Mouse (Mus musculus) midbrain, embryonic 14.5 days (tissue): ENCODE measurements around the gene Ninj2. TPM values are rescaled to one million over a fixed set of nuclear protein-coding genes. Genes with fewer than 3 reads are reported as not detected.
A peak's percentile ranks its signal among the peaks of the same experiment; 100 is the strongest.

ENCODE experiments used
- ATAC-seq: fragments of 200-750 bp; cut with Nextera tagmentation; 2 replicates; pipeline ENCODE4 v1.8.0; 2017; ENCODE audit warnings: moderate number of reproducible peaks, moderate library complexity; ENCODE audit not compliant: low FRiP score, low TSS enrichment
- DNase-seq: peaks from one replicate; pipeline ENCODE4 v3.0.0-alpha.2; 2015
- H3K27ac ChIP-seq: fragments of 300-500 bp; sonication (generic); replicated peaks from 2 replicates; pipeline ENCODE4 v1.5.1; 2014; ENCODE audit warnings: mild to moderate bottlenecking, low read depth, low read length, moderate library complexity
- H3K27me3 ChIP-seq: fragments of 300-500 bp; sonication (generic); 2 replicates; pipeline ENCODE4 v1.6.1; 2014; ENCODE audit warnings: low read length, control low read depth, mixed read lengths; ENCODE audit not compliant: control insufficient read depth, insufficient read depth
- H3K36me3 ChIP-seq: fragments of 300-500 bp; sonication (generic); 2 replicates; pipeline ENCODE4 v1.6.1; 2014; ENCODE audit warnings: low read length, control low read depth; ENCODE audit not compliant: control insufficient read depth, insufficient read depth
- H3K4me1 ChIP-seq: fragments of 300-500 bp; sonication (generic); 2 replicates; pipeline ENCODE4 v1.6.1; 2014; ENCODE audit warnings: mild to moderate bottlenecking, antibody characterized with exemption, low read length, control low read depth; ENCODE audit not compliant: control insufficient read depth, insufficient read depth
- H3K4me2 ChIP-seq: fragments of 300-500 bp; sonication (generic); 2 replicates; pipeline ENCODE4 v1.6.1; 2014; ENCODE audit warnings: mild to moderate bottlenecking, low read length, moderate library complexity
- H3K4me3 ChIP-seq: fragments of 300-500 bp; sonication (generic); replicated peaks from 2 replicates; pipeline ENCODE4 v1.5.1; 2014; ENCODE audit warnings: low read depth, low read length
- H3K9ac ChIP-seq: fragments of 300-500 bp; sonication (generic); replicated peaks from 2 replicates; pipeline ENCODE4 v1.6.1; 2014; ENCODE audit warnings: mild to moderate bottlenecking, low read length, moderate library complexity
- H3K9me3 ChIP-seq: fragments of 300-500 bp; sonication (generic); 2 replicates; pipeline ENCODE4 v1.6.1; 2016; ENCODE audit warnings: low read length, control low read depth, mixed read lengths; ENCODE audit not compliant: control insufficient read depth
- WGBS: fragments of 180-500 bp; shearing (Covaris S2); extraction: QIAGEN DNeasy Blood & Tissue Kit; methylation state at CpG from one replicate; pipeline ENCODE4 v1.1.7; 2014; 5-methylcytosine and 5-hydroxymethylcytosine counted together
- polyA plus RNA-seq: library from polyadenylated mRNA; unstranded; fragments of >200 nt; fragmentation: Nextera tagmentation; extraction: Ambion mirVana; gene quantifications from 2 replicates; pipeline ENCODE4 v1.2.1, GENCODE M21; 2014

The Ninj2 gene
- polyA plus RNA-seq, 1 experiment from 2014 or later: not detected

DNA sequence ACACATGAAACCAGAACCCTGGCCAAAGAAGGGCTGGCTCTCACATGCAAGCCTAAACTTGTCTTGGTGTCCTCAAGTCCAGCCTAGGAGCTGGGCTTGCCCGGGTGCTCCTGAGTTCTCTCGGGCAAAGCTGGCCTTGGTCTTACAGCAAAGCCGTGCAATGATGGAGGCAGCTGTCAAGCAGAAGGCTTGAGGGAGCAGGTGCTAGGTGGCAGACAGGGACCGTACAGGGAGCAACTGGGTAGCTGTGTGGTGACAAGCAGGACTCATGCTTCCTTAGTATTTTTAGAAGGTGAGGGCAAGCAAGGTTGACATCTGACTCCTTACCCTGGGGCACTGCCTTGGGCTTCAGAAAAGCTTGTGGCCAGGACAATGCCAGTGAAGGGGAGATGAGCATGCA, 90.6 kb downstream of the Ninj2 start:
- no peaks in the 10 kb centered on the region for H3K27me3 ChIP-seq
- WGBS: 89% methylated on average over 4 of the region's 4 CpGs

DNA sequence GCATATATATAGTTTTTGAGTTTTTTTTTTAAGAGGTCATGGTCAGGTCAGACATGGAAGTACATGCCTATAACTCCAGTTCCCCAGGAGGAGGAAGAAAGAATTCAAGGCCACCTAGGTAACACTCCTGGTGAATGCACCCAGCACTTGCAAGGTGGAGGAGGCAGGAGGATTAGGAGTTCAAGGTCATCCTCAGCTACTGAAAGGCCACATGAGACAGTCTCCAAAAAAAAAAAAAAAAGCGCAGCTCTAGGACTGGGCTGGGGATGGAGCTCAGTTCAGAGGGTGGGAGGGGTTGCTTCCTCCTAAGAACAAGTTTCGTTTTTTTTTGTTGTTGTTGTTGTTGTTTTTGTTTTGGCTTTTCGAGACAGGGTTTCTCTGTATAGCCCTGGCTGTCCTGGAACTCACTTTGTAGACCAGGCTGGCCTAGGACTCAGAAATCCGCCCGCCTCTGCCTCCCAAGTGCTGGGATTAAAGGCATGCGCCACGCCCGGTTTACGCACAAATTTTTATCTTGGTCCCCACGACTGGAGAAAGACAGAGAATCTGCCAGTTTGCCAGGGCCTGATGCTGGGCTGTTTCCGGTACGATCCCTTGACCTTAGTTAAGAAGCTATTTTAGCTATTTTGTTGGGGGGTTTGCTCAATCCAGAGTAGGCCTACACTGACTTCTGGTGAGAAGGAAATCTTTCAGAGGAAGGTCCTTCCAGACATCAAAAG, 92.0 kb downstream of the Ninj2 start:
- Histone ChIP-seq H3K4me3 (no peak overlapping the region), H3K9ac (no peak overlapping the region), H3K9me3 (no peaks in the 10 kb centered on the region), H3K27ac (no peak overlapping the region), H3K27me3 (no peaks in the 10 kb centered on the region), H3K4me1 (peaks cover 8% of the 10 kb centered on the region; the same call in 1 of the 2 replicates), H3K4me2 (no peak overlapping the region), H3K36me3 (no peaks in the 10 kb centered on the region)
- WGBS: 89% methylated on average over 12 of the region's 12 CpGs
- no peak for ATAC-seq
- DNase-seq: no peak

More for the DNA sequence above, 90.6 kb downstream of the Ninj2 start:
- Histone ChIP-seq H3K4me3 (no peak overlapping the region), H3K27ac (no peak overlapping the region), H3K9me3 (no peaks in the 10 kb centered on the region), H3K4me2 (no peak overlapping the region), H3K4me1 (peaks cover 8% of the 10 kb centered on the region; the same call in 1 of the 2 replicates), H3K36me3 (no peaks in the 10 kb centered on the region), H3K9ac (no peak overlapping the region)
- no peak for DNase-seq
- ATAC-seq: no peak

GRCm38 (mm10) chr6:120185756-120186155, 92.6 kb downstream of the Ninj2 start:
- Histone ChIP-seq H3K9me3 (no peaks in the 10 kb centered on the region), H3K36me3 (no peaks in the 10 kb centered on the region), H3K4me2 (no peak overlapping the region), H3K27ac (no peak overlapping the region), H3K9ac (no peak overlapping the region), H3K4me1 (peaks cover 8% of the 10 kb centered on the region; the same call in 1 of the 2 replicates), H3K4me3 (no peak overlapping the region), H3K27me3 (no peaks in the 10 kb centered on the region)
- no peak for DNase-seq
- no peak for ATAC-seq
- 38% methylated on average over 7 of the region's 7 CpGs for WGBS

GRCm38 (mm10) chr6:120186594-120186993, 93.4 kb downstream of the Ninj2 start:
- 77% methylated on average over 3 of the region's 3 CpGs for WGBS
- Histone ChIP-seq H3K9me3 (no peaks in the 10 kb centered on the region), H3K4me1 (peaks cover 8% of the 10 kb centered on the region; the same call in 1 of the 2 replicates), H3K27ac (no peak overlapping the region), H3K4me3 (no peak overlapping the region), H3K36me3 (no peaks in the 10 kb centered on the region), H3K4me2 (no peak overlapping the region), H3K27me3 (no peaks in the 10 kb centered on the region), H3K9ac (no peak overlapping the region)
- no peak for DNase-seq
- no peak for ATAC-seq

DNA sequence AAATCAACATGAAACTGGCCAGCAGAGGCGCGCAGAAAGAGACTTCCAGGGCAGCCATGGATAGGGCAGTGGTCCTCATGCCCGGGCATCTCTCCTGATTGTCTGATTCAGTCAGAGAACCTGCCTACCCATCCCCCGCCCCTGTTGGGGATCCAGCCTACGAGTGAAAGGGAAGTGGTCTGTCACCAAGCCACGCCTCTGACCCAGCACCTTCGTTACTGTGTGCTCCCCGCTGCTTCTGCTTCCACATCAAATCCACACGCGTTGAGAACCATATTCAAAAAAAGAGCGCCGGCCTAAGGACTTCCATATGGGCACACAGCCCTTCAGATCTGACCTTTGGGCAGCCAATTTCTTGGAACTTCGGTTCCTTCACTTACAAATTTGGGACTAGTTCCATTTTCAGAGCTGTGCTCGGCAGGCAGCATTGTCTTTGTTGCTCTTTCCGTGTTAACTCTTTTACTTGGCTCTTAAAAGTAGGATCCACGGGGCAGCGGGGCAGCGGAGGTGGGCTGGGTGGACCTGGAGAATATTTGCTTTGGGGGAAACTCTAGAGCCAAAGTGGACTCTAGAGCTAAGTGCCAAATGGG, 94.5 kb downstream of the Ninj2 start:
- WGBS: 20% methylated on average over 18 of the region's 18 CpGs
- H3K9ac ChIP-seq: no peak overlapping the region
- H3K4me2 ChIP-seq: peak overlapping the region; percentile 18
- H3K9me3 ChIP-seq: no peaks in the 10 kb centered on the region
- H3K36me3 ChIP-seq: no peaks in the 10 kb centered on the region
- H3K4me1 ChIP-seq: peaks cover 8% of the 10 kb centered on the region; the same call in 1 of the 2 replicates
- ATAC-seq (no peak), DNase-seq (peak; percentile 33)
- H3K4me3 ChIP-seq: no peak overlapping the region
- no peaks in the 10 kb centered on the region for H3K27me3 ChIP-seq
- H3K27ac ChIP-seq: no peak overlapping the region

DNA sequence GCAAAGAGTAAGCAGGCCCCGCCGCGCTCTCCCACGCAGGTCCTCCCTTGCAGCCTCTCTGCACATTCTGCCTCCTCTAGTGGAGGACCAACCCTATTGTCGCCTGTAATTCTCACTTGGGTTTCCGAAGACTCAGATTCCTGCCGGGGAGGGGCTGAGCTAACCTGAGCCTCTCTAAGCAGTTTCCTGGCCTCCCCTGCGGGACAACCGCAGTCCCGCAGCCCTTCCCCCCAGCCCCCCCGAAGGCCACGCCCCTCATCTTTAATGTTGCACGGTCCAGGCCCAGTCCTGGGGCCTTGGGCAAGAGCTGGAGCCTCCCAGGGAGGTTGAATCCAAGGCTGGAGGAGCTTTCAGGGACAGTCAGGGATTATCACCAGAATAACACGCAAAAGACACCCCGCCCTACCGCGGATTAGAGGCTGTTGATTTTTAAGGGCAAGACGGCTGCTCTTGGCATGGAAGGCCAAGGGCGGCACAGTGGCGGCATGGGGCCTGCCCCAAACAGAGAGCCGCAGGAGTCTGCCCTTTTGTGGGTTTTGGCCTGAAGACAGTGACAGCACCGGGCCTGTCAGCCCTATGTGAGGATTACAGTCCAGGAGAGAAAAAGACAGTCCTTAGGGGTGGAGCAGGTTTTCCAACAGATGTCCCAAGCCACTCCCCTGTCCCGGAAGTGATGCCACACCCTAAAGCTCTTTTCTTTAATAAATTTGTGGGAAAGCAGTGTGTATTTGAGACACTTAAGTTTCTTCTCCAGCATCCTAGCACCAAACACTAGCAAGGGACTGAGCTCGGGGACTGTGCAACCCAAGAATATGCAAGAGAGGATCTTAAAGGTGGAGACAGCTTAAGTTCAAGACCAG, 95.5 kb downstream of the Ninj2 start:
- H3K4me3 ChIP-seq: no peak overlapping the region
- no peak for ATAC-seq
- H3K9ac ChIP-seq: no peak overlapping the region

DNA sequence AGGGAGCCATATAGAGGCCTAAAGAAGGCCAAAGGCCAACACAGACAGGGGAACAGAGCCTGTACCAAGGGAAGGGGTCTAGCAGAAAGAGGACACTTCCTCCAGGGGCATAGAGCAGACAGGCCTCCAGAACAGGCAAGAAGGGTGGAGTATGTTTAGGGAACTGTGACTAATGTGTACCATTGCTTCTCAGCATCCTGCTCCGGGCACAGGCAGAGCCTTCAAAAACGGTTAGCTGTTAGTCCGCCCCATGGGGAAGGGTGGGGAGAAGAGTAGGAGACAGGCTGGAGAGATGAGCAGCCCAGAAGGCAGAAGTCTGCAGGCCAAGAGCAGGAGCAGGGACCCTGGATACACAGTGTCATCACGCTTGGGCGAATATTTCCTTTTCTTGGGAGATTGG, 96.1 kb downstream of the Ninj2 start:
- 78% methylated on average over 5 of the region's 5 CpGs for WGBS
- no peak overlapping the region for H3K27ac ChIP-seq
- no peak overlapping the region for H3K4me3 ChIP-seq
- ATAC-seq: no peak
- no peaks in the 10 kb centered on the region for H3K36me3 ChIP-seq
- H3K9ac ChIP-seq: no peak overlapping the region
- peaks cover 8% of the 10 kb centered on the region; the same call in 1 of the 2 replicates for H3K4me1 ChIP-seq
- H3K9me3 ChIP-seq: no peaks in the 10 kb centered on the region
- no peak for DNase-seq
- no peaks in the 10 kb centered on the region for H3K27me3 ChIP-seq
- H3K4me2 ChIP-seq: no peak overlapping the region

More for the DNA sequence above, 95.5 kb downstream of the Ninj2 start:
- H3K9me3 ChIP-seq: no peaks in the 10 kb centered on the region
- H3K36me3 ChIP-seq: no peaks in the 10 kb centered on the region
- H3K27me3 ChIP-seq: no peaks in the 10 kb centered on the region
- peak; percentile 51 for DNase-seq
- peaks cover 8% of the 10 kb centered on the region; the same call in 1 of the 2 replicates for H3K4me1 ChIP-seq
- peak overlapping the region; percentile 27 for H3K4me2 ChIP-seq
- 14% methylated on average over 24 of the region's 24 CpGs for WGBS
- no peak overlapping the region for H3K27ac ChIP-seq

DNA sequence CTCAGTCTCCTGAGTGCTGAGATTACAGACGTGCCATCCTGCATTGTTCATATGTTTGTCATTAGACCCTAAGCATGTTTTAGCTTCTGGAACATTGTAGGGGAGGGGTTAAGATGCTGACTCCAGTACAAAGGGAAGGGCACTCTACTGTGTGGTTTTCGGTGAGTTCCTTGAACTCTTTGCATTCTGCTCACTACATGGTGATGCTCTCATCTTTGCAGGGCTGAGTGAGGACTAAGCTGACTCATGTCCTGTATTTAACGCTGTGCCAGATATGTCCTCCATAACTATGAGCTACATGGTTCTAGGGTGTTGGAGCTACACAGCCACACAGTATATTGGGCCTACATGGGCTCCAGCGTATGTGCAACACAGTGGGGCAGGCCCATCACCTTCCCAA, 97.2 kb downstream of the Ninj2 start:
- Histone ChIP-seq H3K27me3 (no peaks in the 10 kb centered on the region), H3K4me1 (peaks cover 8% of the 10 kb centered on the region; the same call in 1 of the 2 replicates), H3K4me3 (no peak overlapping the region), H3K36me3 (no peaks in the 10 kb centered on the region), H3K9me3 (no peaks in the 10 kb centered on the region), H3K27ac (no peak overlapping the region), H3K4me2 (no peak overlapping the region), H3K9ac (no peak overlapping the region)
- 93% methylated on average over 4 of the region's 4 CpGs for WGBS
- ATAC-seq (no peak), DNase-seq (no peak)
